Mouse (Mus musculus): ENCODE data around the gene Def8. TPM values are rescaled to one million over a fixed set of nuclear protein-coding genes. Genes with fewer than 3 reads are reported as not detected.
"Not testable (repeated sequence)": the region's sequence is repeated elsewhere in the genome, so short reads cannot be mapped to it uniquely, and the experiment has no call there.

The Def8 gene
- polyA plus RNA-seq, 1 experiment from 2014 or later = 18.4 TPM

GRCm38 (mm10) chr8:123428343-123428893, 5.1 kb downstream of the Def8 start:
- ATAC-seq = no peak
- Histone ChIP-seq H3K36me3 (peaks cover 6% of the 10 kb centered on the region; the same call in 1 of the 2 replicates), H3K4me1 (no peaks in the 10 kb centered on the region), H3K9ac (no peak overlapping the region), H3K4me3 (no peak overlapping the region), H3K4me2 (no peak overlapping the region), H3K27ac (no peak overlapping the region), H3K27me3 (replicated peaks) (no peaks in the 10 kb centered on the region), H3K9me3 (replicated peaks) (peaks cover 68% of the 10 kb centered on the region)
- 93% methylated on average over 29 of the region's 29 CpGs for WGBS (ENCODE audit: insufficient replicate concordance)

GRCm38 (mm10) chr8:123428939-123429721, 5.8 kb downstream of the Def8 start:
- 83% methylated on average over 23 of the region's 23 CpGs for WGBS (ENCODE audit: insufficient replicate concordance)
- ATAC-seq = no peak

GRCm38 (mm10) chr8:123429722-123430013, 6.3 kb downstream of the Def8 start:
- ATAC-seq = not testable (repeated sequence)
- peaks cover 71% of the 10 kb centered on the region for H3K9me3 ChIP-seq (replicated peaks)
- 87% methylated on average over 15 of the region's 15 CpGs for WGBS (ENCODE audit: insufficient replicate concordance)

More at GRCm38 (mm10) chr8:123428939-123429721, 5.8 kb downstream of the Def8 start:
- Histone ChIP-seq H3K4me3 (no peak overlapping the region), H3K36me3 (peaks cover 6% of the 10 kb centered on the region; the same call in 1 of the 2 replicates), H3K4me2 (no peak overlapping the region), H3K27me3 (replicated peaks) (no peaks in the 10 kb centered on the region), H3K9ac (no peak overlapping the region), H3K4me1 (no peaks in the 10 kb centered on the region), H3K9me3 (replicated peaks) (peaks cover 71% of the 10 kb centered on the region), H3K27ac (no peak overlapping the region)

GRCm38 (mm10) chr8:123430936-123431335, 7.6 kb downstream of the Def8 start:
- H3K4me1 ChIP-seq; H3K36me3 ChIP-seq; H3K4me2 ChIP-seq; H3K4me3 ChIP-seq; H3K27me3 ChIP-seq (replicated peaks); ATAC-seq; H3K27ac ChIP-seq; H3K9ac ChIP-seq: not testable (repeated sequence)
- peaks cover 71% of the 10 kb centered on the region for H3K9me3 ChIP-seq (replicated peaks)
- 83% methylated on average over 8 of the region's 8 CpGs for WGBS (ENCODE audit: insufficient replicate concordance)

More at GRCm38 (mm10) chr8:123429722-123430013, 6.3 kb downstream of the Def8 start:
- H3K4me2 ChIP-seq; H3K27me3 ChIP-seq (replicated peaks); H3K4me3 ChIP-seq; H3K4me1 ChIP-seq; H3K9ac ChIP-seq; H3K27ac ChIP-seq; H3K36me3 ChIP-seq: not testable (repeated sequence)

- no peak overlapping the region for H3K9ac ChIP-seq
- H3K4me1 ChIP-seq = no peaks in the 10 kb centered on the region
- no peak overlapping the region for H3K4me3 ChIP-seq
- no peak overlapping the region for H3K4me2 ChIP-seq
- H3K9me3 ChIP-seq (replicated peaks) = peaks cover 65% of the 10 kb centered on the region
- 86% methylated on average over 25 of the region's 25 CpGs for WGBS (ENCODE audit: insufficient replicate concordance)
- no peak overlapping the region for H3K27ac ChIP-seq
- no peaks in the 10 kb centered on the region for H3K27me3 ChIP-seq (replicated peaks)
- no peak for ATAC-seq
- peaks cover 6% of the 10 kb centered on the region; the same call in 1 of the 2 replicates for H3K36me3 ChIP-seq
These were observed 8.5 kb downstream of the Def8 start for GRCm38 (mm10) chr8:123431616-123432365.

- Histone ChIP-seq H3K9ac (no peak overlapping the region), H3K9me3 (replicated peaks) (peaks cover 59% of the 10 kb centered on the region), H3K4me1 (no peaks in the 10 kb centered on the region), H3K27me3 (replicated peaks) (no peaks in the 10 kb centered on the region), H3K36me3 (peaks cover 6% of the 10 kb centered on the region; the same call in 1 of the 2 replicates), H3K4me3 (no peak overlapping the region), H3K4me2 (no peak overlapping the region), H3K27ac (no peak overlapping the region)
- 84% methylated on average over 16 of the region's 16 CpGs for WGBS (ENCODE audit: insufficient replicate concordance)
- no peak for ATAC-seq
These were observed 9.1 kb downstream of the Def8 start for GRCm38 (mm10) chr8:123432381-123432780.

- H3K4me1 ChIP-seq; H3K9ac ChIP-seq; H3K4me2 ChIP-seq; ATAC-seq; H3K27me3 ChIP-seq (replicated peaks); H3K27ac ChIP-seq; H3K36me3 ChIP-seq; H3K4me3 ChIP-seq: not testable (repeated sequence)
- 92% methylated on average over 47 of the region's 47 CpGs for WGBS (ENCODE audit: insufficient replicate concordance)
- H3K9me3 ChIP-seq (replicated peaks) = peaks cover 49% of the 10 kb centered on the region
These were observed 10.1 kb downstream of the Def8 start for GRCm38 (mm10) chr8:123433241-123433974.

GRCm38 (mm10) chr8:123441788-123442187, 18.5 kb downstream of the Def8 start:
- H3K36me3 ChIP-seq = no peaks in the 10 kb centered on the region
- no peak overlapping the region for H3K9ac ChIP-seq
- H3K9me3 ChIP-seq (replicated peaks) = no peaks in the 10 kb centered on the region
- peaks cover 15% of the 10 kb centered on the region for H3K4me1 ChIP-seq
- no peak overlapping the region for H3K4me2 ChIP-seq
- WGBS (ENCODE audit: insufficient replicate concordance) = 42% methylated on average over 2 of the region's 2 CpGs
- no peaks in the 10 kb centered on the region for H3K27me3 ChIP-seq (replicated peaks)
- no peak overlapping the region for H3K27ac ChIP-seq
- ATAC-seq = no peak
- no peak overlapping the region for H3K4me3 ChIP-seq

- peak overlapping the region; percentile 70 for H3K4me3 ChIP-seq
- H3K27ac ChIP-seq = no peak overlapping the region
- no peaks in the 10 kb centered on the region for H3K27me3 ChIP-seq (replicated peaks)
- peak overlapping the region; percentile 68 for H3K4me2 ChIP-seq
- H3K36me3 ChIP-seq = no peaks in the 10 kb centered on the region; the same call in 1 of the 2 replicates
- ATAC-seq = 0 out of 2 replicates have a peak, but pooled peaks have one; percentile 8
- peaks cover 16% of the 10 kb centered on the region for H3K4me1 ChIP-seq
- peak overlapping the region; percentile 74; the same call in 1 of the 2 replicates for H3K9ac ChIP-seq
- WGBS (ENCODE audit: insufficient replicate concordance) = 65% methylated on average over 5 of the region's 5 CpGs
- no peaks in the 10 kb centered on the region for H3K9me3 ChIP-seq (replicated peaks)
These were observed 19.0 kb downstream of the Def8 start for GRCm38 (mm10) chr8:123442351-123442750.

- peak overlapping the region; percentile 74 for H3K9ac ChIP-seq
- H3K9me3 ChIP-seq (replicated peaks) = no peaks in the 10 kb centered on the region
- H3K4me2 ChIP-seq = peak overlapping the region; percentile 68
- peaks cover 17% of the 10 kb centered on the region for H3K4me1 ChIP-seq
- ATAC-seq = peak; percentile 92
- no peaks in the 10 kb centered on the region; the same call in 1 of the 2 replicates for H3K36me3 ChIP-seq
- H3K27me3 ChIP-seq (replicated peaks) = no peaks in the 10 kb centered on the region
- 2% methylated on average over 41 of the region's 41 CpGs for WGBS (ENCODE audit: insufficient replicate concordance)
- H3K4me3 ChIP-seq = peak overlapping the region; percentile 70
- peak overlapping the region; percentile 64 for H3K27ac ChIP-seq
These were observed 19.7 kb downstream of the Def8 start for GRCm38 (mm10) chr8:123442871-123443575.

GRCm38 (mm10) chr8:123443576-123443921, 20.2 kb downstream of the Def8 start:
- 16% methylated on average over 4 of the region's 4 CpGs for WGBS (ENCODE audit: insufficient replicate concordance)
- H3K4me2 ChIP-seq = peak overlapping the region; percentile 68
- no peaks in the 10 kb centered on the region for H3K9me3 ChIP-seq (replicated peaks)
- H3K9ac ChIP-seq = peak overlapping the region; percentile 74
- ATAC-seq = no peak
- H3K4me1 ChIP-seq = peaks cover 21% of the 10 kb centered on the region
- 0 out of 2 replicates have a peak overlapping the region, but pooled peaks have one; percentile 64 for H3K27ac ChIP-seq
- H3K36me3 ChIP-seq = no peaks in the 10 kb centered on the region; the same call in 1 of the 2 replicates
- H3K27me3 ChIP-seq (replicated peaks) = no peaks in the 10 kb centered on the region
- peak overlapping the region; percentile 70 for H3K4me3 ChIP-seq
